Mouse (Mus musculus): Measurements from ENCODE around the gene Fam171a2.
"Not testable (repeated sequence)": the region's sequence is repeated elsewhere in the genome, so short reads cannot be mapped to it uniquely, and the experiment has no call there.

Fam171a2 gene

GRCm38 (mm10) chr11:102410345-102410744 is 37.1 kb downstream of the Fam171a2 start:
- DNase-seq (ENCODE audit: low spot score in 2 of 2) = not testable (repeated sequence)

GRCm38 (mm10) chr11:102409795-102410330 is 37.6 kb downstream of the Fam171a2 start:
- DNase-seq (ENCODE audit: low spot score in 2 of 2) = no peak

GRCm38 (mm10) chr11:102408888-102409794 is 38.3 kb downstream of the Fam171a2 start:
- DNase-seq (ENCODE audit: low spot score in 2 of 2) = no peak

DNA sequence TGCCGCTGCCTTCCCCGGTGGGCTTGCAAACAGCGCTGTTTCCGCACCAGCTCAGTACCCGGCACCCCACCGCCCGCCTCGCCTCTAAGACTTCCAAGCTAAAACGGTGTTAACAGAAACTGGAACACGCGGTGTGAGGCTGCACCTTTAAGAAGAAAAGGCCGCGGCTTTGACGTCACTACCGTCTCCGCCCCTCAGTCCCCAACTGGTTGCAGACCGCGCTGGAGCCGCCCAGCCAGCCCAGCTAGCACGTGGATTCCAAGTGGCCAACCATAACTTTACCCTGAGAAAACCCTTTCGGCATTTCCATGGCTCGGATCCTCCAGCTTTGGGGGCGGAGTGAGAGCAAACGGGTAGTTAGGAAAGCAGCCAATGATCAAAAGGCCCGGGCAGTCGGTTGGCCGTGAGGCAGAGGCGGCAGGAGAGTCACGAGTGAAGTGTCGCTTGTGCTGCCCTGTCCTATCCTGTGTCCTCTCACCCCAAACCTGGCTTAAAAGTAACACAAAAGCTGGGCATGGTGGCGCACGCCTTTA is 39.1 kb downstream of the Fam171a2 start:
- peak; percentile 95 to 97 for DNase-seq (ENCODE audit: low spot score in 2 of 2)

DNA sequence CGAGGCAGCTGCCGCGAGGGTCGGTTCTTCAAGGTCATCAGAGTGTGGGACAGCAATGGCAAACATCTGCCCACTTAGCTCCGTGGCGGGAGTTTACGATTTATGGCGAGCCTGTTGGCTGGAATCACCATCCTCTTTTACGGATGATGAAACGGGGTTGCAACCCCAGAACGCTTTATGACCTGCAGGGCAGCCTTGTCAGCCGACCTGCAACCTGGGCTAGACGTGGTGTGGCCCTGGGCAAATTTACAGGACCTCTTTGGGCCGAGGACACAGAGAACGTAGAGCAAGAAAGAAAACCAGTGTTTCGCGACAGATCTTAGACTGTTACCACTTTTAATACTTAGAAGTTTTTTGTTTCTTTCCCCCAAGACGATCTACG is 39.7 kb downstream of the Fam171a2 start, which contains the start of gene Slc25a39:
Gene Slc25a39 (minus strand): TSS at position 113 of the 382 bp plus-strand sequence.
- no peak for DNase-seq (ENCODE audit: low spot score in 2 of 2)

DNA sequence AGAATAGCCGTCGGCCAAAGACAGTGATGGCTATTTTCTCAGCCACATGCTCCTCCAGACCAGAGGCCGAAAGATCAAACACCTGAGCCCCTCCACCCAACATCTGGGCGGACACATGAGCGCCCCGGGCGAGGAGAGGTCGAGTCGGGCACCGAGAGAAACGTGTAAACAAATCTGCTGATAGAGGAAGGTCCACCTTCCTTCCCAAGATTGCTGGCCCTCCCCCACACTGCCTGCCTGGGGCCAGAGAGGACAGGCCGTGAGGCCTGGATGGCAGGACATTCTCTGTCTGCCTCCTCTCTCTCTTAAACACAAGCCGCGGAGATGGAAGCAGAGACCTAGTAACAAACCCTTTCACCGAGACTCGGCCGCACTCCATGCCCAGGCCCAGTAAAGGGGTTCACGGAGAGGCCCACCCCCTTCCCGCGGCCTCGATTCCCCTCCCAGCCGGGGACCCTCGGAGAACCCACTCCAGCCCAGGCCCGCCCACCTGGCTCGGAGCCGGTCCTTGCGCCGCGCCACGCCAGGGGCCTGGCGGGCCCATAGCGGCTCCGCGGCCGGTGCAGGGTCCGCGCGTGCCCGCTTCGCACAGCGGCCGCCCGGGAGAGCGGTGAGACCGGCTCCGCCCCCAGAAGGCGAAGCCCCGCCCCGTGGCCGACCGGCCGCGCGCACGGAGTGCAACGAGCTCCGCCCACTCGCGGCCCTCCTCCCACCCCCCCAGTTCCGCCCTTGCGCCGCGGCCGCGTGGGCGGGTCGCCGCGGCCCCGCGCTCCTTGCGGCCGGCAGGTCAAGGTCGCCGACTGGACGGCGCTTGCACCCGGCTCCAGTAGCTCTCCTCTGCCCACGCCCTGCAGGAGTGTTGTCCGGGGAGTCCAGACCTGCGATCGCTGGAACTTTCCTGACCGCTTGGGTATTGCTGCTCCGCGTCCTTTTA is 40.3 kb downstream of the Fam171a2 start:
- peak; percentile 92 to 94 for DNase-seq (ENCODE audit: low spot score in 2 of 2)

DNA sequence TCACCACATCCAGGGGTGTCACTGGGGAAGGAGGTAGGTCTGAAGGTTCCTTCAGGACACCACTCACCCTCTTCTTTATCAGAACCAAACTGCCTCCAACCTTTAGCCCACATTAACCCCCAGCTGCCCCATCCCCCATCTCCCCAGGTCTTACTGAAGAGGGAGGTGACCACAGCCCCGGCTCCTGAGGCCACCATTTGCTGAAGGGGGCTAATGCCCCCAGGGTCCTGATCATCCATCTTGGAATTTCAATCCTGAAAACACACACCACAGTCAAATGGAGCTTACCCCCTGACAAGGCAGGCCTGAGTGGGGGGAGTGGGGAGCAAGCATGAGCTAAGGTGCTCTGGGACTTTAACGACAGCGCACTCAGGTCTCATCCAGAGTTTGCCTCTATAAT is 41.1 kb downstream of the Fam171a2 start:
- no peak for DNase-seq (ENCODE audit: low spot score in 2 of 2)

DNA sequence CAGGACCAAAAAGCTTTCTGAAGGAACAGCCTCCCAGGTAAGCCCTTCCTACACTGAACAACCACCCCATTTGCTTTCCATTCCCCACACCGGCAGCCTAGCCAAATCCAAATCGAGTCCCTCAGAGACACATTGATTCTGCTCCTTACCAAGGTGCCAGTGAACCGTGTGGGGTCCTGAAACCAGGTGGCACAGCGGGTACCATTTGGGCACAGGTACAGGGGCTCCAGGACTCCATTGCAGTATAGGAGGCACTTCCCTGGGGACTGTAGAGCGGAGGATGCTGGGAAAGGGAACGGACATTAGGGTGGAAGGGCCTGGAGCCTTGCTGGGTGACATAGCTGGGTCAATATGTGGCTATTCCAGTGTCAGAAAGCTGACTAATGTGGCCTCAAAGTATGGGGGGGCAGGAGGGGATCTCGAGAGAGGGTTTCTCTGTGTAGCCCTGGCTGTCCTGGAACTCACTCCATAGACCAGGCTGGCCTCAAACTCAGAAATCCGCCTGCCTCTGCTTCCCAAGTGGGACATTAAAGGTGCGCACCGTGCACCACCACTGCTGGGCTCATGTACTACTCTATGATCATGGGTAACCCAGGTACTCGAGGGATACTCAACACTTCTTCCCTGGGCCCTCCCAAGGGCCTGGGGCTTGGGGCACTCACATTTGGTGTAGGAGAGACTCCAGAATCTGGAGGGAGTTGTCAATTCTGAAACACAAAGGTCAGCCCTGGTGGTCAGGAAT is 41.8 kb downstream of the Fam171a2 start:
- no peak for DNase-seq (ENCODE audit: low spot score in 2 of 2)

- DNase-seq (ENCODE audit: low spot score in 2 of 2) = no peak
Observed at GRCm38 (mm10) chr11:102404161-102405010, 43.1 kb downstream of the Fam171a2 start.

DNA sequence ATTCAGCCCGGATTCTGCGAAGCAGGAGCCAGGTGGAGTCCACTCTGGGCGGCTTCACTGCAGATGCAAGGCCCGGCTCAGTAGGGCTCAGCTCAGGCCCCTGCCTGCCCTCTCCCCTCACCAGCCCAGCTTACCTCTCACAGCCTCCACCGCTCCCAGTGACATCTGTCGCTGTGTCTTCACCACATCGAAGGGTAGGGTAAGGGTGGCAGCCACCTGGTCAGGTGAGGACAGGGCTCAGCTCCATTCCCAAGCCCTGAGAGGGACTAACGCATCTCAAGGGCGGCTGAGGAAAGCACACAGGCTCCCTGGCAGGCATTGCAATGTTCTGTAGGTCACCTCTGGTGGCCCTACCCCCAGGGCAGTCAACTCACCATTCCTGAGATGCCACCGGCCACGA is 43.8 kb downstream of the Fam171a2 start:
- DNase-seq (ENCODE audit: low spot score in 2 of 2) = no peak

DNA sequence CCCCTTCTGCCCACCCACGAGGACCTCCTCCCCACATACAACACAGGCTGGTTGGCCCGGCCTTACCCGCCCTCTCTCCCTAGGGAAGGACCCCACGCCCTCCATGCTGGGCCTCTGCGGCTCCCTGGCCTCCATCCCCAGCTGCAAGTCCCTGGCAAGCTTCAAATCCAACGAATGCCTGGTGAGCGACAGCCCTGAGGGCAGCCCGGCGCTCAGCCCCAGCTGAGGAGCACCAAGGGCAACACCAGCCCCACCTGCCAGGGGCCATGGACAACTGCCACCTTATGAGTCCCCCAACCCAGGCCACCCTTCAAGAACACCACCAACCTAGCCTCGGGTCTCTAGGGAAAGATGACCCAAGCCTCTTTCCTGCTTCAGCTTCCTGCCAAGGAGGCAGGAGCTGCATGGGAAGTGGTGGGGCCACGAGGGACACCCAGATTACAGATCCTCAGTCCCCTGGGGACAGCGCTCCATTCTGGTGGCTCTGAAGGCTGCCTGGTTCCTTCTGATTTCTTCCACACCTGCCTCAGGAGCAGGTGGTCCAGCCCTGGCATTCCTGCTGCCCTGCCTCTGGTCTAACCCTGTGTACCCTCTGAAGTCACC is 45.5 kb downstream of the Fam171a2 start:
- no peak for DNase-seq (ENCODE audit: low spot score in 2 of 2)

DNA sequence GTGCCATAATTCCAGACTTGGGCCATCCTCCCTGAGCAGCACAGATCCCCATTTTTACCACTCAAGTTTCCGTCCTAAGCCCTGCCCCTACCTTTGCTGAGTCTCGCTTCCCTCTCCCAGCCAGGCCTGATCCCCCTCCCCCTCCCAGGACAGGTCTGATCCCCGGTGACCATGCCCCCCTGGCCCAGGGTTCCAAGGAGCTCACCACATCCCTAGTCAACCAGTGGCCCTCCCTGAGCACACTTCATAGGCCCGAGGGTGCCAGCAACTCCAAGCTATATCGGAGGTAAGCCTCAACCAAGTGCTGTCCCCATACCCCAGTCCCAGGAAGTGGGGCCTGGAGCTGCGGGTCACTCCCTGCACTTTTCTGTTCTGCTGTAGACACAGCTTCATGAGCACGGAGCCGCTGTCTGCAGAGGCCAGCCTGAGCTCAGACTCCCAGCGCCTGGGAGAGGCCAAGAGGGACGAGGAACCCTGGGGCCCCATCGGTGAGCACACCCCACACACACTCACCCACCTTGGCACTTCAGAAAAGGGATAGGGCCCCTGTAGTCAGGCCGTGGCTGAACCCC is 46.9 kb downstream of the Fam171a2 start:
- no peak for DNase-seq (ENCODE audit: low spot score in 2 of 2)

DNA sequence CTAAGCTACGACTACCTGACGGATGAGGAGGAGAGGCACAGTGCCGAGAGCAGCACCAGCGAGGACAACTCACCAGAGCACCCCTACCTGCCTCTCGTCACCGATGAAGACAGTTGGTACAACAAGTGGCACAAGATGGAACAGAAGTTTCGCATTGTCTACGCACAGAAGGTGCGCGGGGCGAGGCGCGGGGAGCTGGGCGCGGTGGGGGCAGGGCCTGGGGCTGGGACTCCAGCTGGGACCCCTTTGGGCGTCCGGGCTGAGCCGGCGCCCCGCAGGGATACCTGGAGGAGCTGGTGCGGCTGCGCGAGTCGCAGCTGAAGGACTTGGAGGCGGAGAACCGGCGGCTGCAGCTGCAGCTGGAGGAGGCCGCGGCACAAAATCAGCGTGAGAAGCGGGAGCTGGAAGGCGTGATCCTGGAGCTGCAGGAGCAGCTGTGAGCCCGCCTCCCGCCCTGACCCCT is 47.8 kb downstream of the Fam171a2 start:
- DNase-seq (ENCODE audit: low spot score in 2 of 2) = no peak

GRCm38 (mm10) chr11:102399107-102399506 is 48.4 kb downstream of the Fam171a2 start:
- no peak for DNase-seq (ENCODE audit: low spot score in 2 of 2)

GRCm38 (mm10) chr11:102398007-102398825 is 49.3 kb downstream of the Fam171a2 start:
- DNase-seq (ENCODE audit: low spot score in 2 of 2) = no peak

DNA sequence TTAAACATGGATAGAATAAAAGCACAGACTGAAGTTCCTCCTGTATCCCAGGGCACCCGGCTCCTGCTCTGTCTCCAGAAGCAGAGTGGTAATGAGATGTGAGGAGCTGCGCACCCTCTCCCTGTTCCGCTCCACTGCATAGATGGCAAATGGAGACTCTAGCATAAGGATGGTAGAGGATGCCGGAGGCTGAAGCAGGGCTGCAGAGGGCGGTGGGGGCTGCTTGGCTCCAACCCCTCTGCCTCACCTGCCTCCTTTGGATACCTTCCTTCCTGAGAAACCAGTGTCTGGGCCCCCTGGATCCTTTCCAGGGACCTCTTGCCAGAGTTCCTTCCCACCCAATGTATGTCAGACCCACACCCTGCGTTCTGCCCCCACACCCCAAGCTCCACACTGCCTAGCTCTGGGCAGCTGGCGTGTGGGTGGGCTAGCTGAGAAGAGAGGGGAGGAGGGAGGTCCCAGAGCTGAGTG is 50.8 kb downstream of the Fam171a2 start:
- DNase-seq (ENCODE audit: low spot score in 2 of 2) = no peak

- no peak for DNase-seq (ENCODE audit: low spot score in 2 of 2)
Observed at GRCm38 (mm10) chr11:102396263-102396662, 51.2 kb downstream of the Fam171a2 start.

- DNase-seq (ENCODE audit: low spot score in 2 of 2) = no peak
Observed at GRCm38 (mm10) chr11:102395250-102395649, 52.2 kb downstream of the Fam171a2 start.
